Mouse (Mus musculus): ENCODE measurements around the gene Zic2. TPM values are rescaled to one million over a fixed set of nuclear protein-coding genes. Genes with fewer than 3 reads are reported as not detected.
A peak's percentile ranks its signal among the peaks of the same experiment; 100 is the strongest.

Gene Zic2
- polyA plus RNA-seq, 1 experiment from 2014 or later = not detected

- TF ChIP-seq CTCF (IDR thresholded peaks at IDR 0.05; ENCODE audit: low read depth) = no peak
- no peak overlapping the region for H3K4me2 ChIP-seq
- H3K4me3 ChIP-seq (ENCODE audit: low read depth, low read length) = no peak overlapping the region
- H3K9me3 ChIP-seq (ENCODE audit: low read depth, low read length) = no peaks in the 10 kb centered on the region
- 0% methylated on average over 5 of the region's 5 CpGs for WGBS
- no peak overlapping the region for H3K9ac ChIP-seq
- H3K4me1 ChIP-seq (ENCODE audit: insufficient read depth) = no peaks in the 10 kb centered on the region
- no peaks in the 10 kb centered on the region for H3K36me3 ChIP-seq (ENCODE audit: insufficient read depth)
- ATAC-seq (ENCODE audit: insufficient read depth) (no peak), DNase-seq (no peak)
- peaks cover 99% of the 10 kb centered on the region for H3K27me3 ChIP-seq (ENCODE audit: insufficient read depth, low read length)
- H3K27ac ChIP-seq (ENCODE audit: low read depth) = no peak overlapping the region
Observed at GRCm38 (mm10) chr14:122472647-122473046, 2.6 kb upstream of the Zic2 start.

DNA sequence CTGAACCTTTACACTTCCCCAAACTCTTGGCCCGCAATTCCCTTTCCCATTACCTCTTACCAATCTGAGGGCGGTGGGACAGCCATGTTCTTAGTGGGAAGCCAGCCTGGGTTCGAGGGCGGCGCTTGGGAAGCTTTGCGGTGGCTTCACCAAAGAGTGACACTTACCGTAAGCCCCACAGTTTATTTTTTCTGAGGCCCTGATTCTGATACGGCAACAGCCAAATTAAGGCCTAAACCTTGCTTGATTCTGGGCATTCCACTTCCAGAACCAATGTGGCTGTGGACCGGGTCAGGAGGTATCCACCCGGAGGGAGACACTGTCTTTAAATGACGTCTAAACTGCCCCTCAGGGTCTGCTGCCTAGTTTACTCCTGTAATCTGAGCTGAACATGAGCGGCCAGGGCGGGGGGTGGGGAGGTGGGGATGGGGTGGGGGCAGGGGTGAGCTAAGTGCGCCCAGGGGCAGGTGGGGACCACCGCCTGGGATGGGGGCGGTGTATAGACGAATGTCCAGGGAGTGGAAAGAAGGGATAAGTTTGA is 2.0 kb upstream of the Zic2 start:
- Histone ChIP-seq H3K36me3 (ENCODE audit: insufficient read depth) (no peaks in the 10 kb centered on the region), H3K4me3 (ENCODE audit: low read depth, low read length) (no peak overlapping the region), H3K27ac (ENCODE audit: low read depth) (no peak overlapping the region), H3K9me3 (ENCODE audit: low read depth, low read length) (no peaks in the 10 kb centered on the region), H3K27me3 (ENCODE audit: insufficient read depth, low read length) (peaks cover 99% of the 10 kb centered on the region), H3K4me1 (ENCODE audit: insufficient read depth) (no peaks in the 10 kb centered on the region), H3K9ac (no peak overlapping the region), H3K4me2 (no peak overlapping the region)
- TF ChIP-seq CTCF (IDR thresholded peaks at IDR 0.05; ENCODE audit: low read depth) = no peak
- WGBS = under 1% methylated on average over 17 of the region's 17 CpGs
- ATAC-seq (ENCODE audit: insufficient read depth) (no peak), DNase-seq (peak; percentile 9)

GRCm38 (mm10) chr14:122474041-122474890 is 969 bp upstream of the Zic2 start:
- no peak for TF ChIP-seq CTCF (IDR thresholded peaks at IDR 0.05; ENCODE audit: low read depth)
- Histone ChIP-seq H3K9me3 (ENCODE audit: low read depth, low read length) (no peaks in the 10 kb centered on the region), H3K27me3 (ENCODE audit: insufficient read depth, low read length) (peaks cover 99% of the 10 kb centered on the region), H3K4me1 (ENCODE audit: insufficient read depth) (no peaks in the 10 kb centered on the region), H3K36me3 (ENCODE audit: insufficient read depth) (no peaks in the 10 kb centered on the region), H3K9ac (no peak overlapping the region), H3K27ac (ENCODE audit: low read depth) (no peak overlapping the region), H3K4me2 (peak overlapping the region; percentile 65), H3K4me3 (ENCODE audit: low read depth, low read length) (peak overlapping the region; percentile 37)
- under 1% methylated on average over 57 of the region's 57 CpGs for WGBS
- DNase-seq (peak; percentile 54), ATAC-seq (ENCODE audit: insufficient read depth) (peak; percentile 75)

GRCm38 (mm10) chr14:122475557-122476040 is 364 bp downstream of the Zic2 start:
- TF ChIP-seq CTCF (IDR thresholded peaks at IDR 0.05; ENCODE audit: low read depth) = no peak
- no peaks in the 10 kb centered on the region for H3K9me3 ChIP-seq (ENCODE audit: low read depth, low read length)
- H3K4me2 ChIP-seq = peak overlapping the region; percentile 65
- H3K27ac ChIP-seq (ENCODE audit: low read depth) = no peak overlapping the region
- ATAC-seq (ENCODE audit: insufficient read depth) = no peak; the same call in 1 of the 2 replicates
- peaks cover 97% of the 10 kb centered on the region for H3K27me3 ChIP-seq (ENCODE audit: insufficient read depth, low read length)
- H3K4me3 ChIP-seq (ENCODE audit: low read depth, low read length) = peak overlapping the region; percentile 37
- no peak overlapping the region for H3K9ac ChIP-seq
- no peaks in the 10 kb centered on the region for H3K4me1 ChIP-seq (ENCODE audit: insufficient read depth)
- no peaks in the 10 kb centered on the region for H3K36me3 ChIP-seq (ENCODE audit: insufficient read depth)
- 0% methylated on average over 65 of the region's 65 CpGs for WGBS
- DNase-seq = peak; percentile 43

- peak overlapping the region; percentile 65 for H3K4me2 ChIP-seq
- H3K4me1 ChIP-seq (ENCODE audit: insufficient read depth) = no peaks in the 10 kb centered on the region
- under 1% methylated on average over 62 of the region's 62 CpGs for WGBS
- TF ChIP-seq CTCF (IDR thresholded peaks at IDR 0.05; ENCODE audit: low read depth) = no peak
- H3K27me3 ChIP-seq (ENCODE audit: insufficient read depth, low read length) = peaks cover 97% of the 10 kb centered on the region
- H3K9me3 ChIP-seq (ENCODE audit: low read depth, low read length) = no peaks in the 10 kb centered on the region
- DNase-seq (peak; percentile 19), ATAC-seq (ENCODE audit: insufficient read depth) (no peak)
- no peak overlapping the region for H3K9ac ChIP-seq
- H3K27ac ChIP-seq (ENCODE audit: low read depth) = no peak overlapping the region
- no peaks in the 10 kb centered on the region for H3K36me3 ChIP-seq (ENCODE audit: insufficient read depth)
- H3K4me3 ChIP-seq (ENCODE audit: low read depth, low read length) = peak overlapping the region; percentile 37
Observed at GRCm38 (mm10) chr14:122476041-122476821, 996 bp downstream of the Zic2 start.

- DNase-seq (peak; percentile 21), ATAC-seq (ENCODE audit: insufficient read depth) (no peak)
- Histone ChIP-seq H3K4me1 (ENCODE audit: insufficient read depth) (no peaks in the 10 kb centered on the region), H3K27me3 (ENCODE audit: insufficient read depth, low read length) (peaks cover 97% of the 10 kb centered on the region), H3K4me2 (no peak overlapping the region), H3K27ac (ENCODE audit: low read depth) (no peak overlapping the region), H3K9ac (no peak overlapping the region), H3K9me3 (ENCODE audit: low read depth, low read length) (no peaks in the 10 kb centered on the region), H3K36me3 (ENCODE audit: insufficient read depth) (no peaks in the 10 kb centered on the region), H3K4me3 (ENCODE audit: low read depth, low read length) (no peak overlapping the region)
- WGBS = 1% methylated on average over 18 of the region's 18 CpGs
- no peak for TF ChIP-seq CTCF (IDR thresholded peaks at IDR 0.05; ENCODE audit: low read depth)
Observed at GRCm38 (mm10) chr14:122476822-122477215, 1.6 kb downstream of the Zic2 start.

Measured in lung, embryonic 14.5 days (tissue).